Mouse (Mus musculus) kidney, embryonic 14.5 days (tissue): ENCODE measurements around the gene Babam2. TPM values are rescaled to one million over a fixed set of nuclear protein-coding genes. Genes with fewer than 3 reads are reported as not detected.

Source experiments
- ATAC-seq: fragments of 200-750 bp; cut with Nextera tagmentation; 2 replicates; pipeline ENCODE4 v1.8.0; 2017; ENCODE audit warnings: moderate number of reproducible peaks, mild to moderate bottlenecking, moderate TSS enrichment, moderate library complexity; ENCODE audit not compliant: low FRiP score, low TSS enrichment
- H3K27ac ChIP-seq: fragments of 300-500 bp; sonication (generic); 2 replicates; pipeline ENCODE4 v1.5.1; 2014; ENCODE audit warnings: low read depth, mild to moderate bottlenecking, low read length, moderate library complexity, mixed read lengths
- H3K27me3 ChIP-seq: fragments of 300-500 bp; sonication (generic); 2 replicates; pipeline ENCODE4 v1.6.1; 2014; ENCODE audit warnings: mild to moderate bottlenecking, low read length; ENCODE audit not compliant: control insufficient read depth, insufficient read depth
- H3K36me3 ChIP-seq: fragments of 300-500 bp; sonication (generic); 2 replicates; pipeline ENCODE4 v1.6.1; 2014; ENCODE audit warnings: low read length, mixed read lengths; ENCODE audit not compliant: control insufficient read depth, insufficient read depth
- H3K4me1 ChIP-seq: fragments of 300-500 bp; sonication (generic); 2 replicates; pipeline ENCODE4 v1.6.1; 2014; ENCODE audit warnings: low read length, mixed read lengths; ENCODE audit not compliant: control insufficient read depth, insufficient read depth
- H3K4me2 ChIP-seq: fragments of 300-500 bp; sonication (generic); replicated peaks from 2 replicates; pipeline ENCODE4 v1.6.1; 2014; ENCODE audit warnings: low read depth, mild to moderate bottlenecking, low read length
- H3K4me3 ChIP-seq: fragments of 300-500 bp; sonication (generic); 2 replicates; pipeline ENCODE4 v1.5.1; 2014; ENCODE audit warnings: mild to moderate bottlenecking, low read length
- H3K9ac ChIP-seq: fragments of 300-500 bp; sonication (generic); 2 replicates; pipeline ENCODE4 v1.6.1; 2014; ENCODE audit warnings: low read depth, mild to moderate bottlenecking, low read length, moderate library complexity
- H3K9me3 ChIP-seq: fragments of 300-500 bp; sonication (generic); 2 replicates; pipeline ENCODE4 v1.6.1; 2016; ENCODE audit warnings: low read length; ENCODE audit not compliant: control insufficient read depth
- WGBS: fragments of 180-500 bp; shearing (Covaris S2); extraction: QIAGEN DNeasy Blood & Tissue Kit; methylation state at CpG from one replicate; pipeline ENCODE4 v1.1.7; 2014; 5-methylcytosine and 5-hydroxymethylcytosine counted together
- polyA plus RNA-seq: library from polyadenylated mRNA; unstranded; fragments of >200 nt; fragmentation: Nextera tagmentation; extraction: Ambion mirVana; gene quantifications from 2 replicates; pipeline ENCODE4 v1.2.1, GENCODE M21; 2014

Babam2 gene
- polyA plus RNA-seq, 1 experiment from 2014 or later: 60.6 TPM

DNA sequence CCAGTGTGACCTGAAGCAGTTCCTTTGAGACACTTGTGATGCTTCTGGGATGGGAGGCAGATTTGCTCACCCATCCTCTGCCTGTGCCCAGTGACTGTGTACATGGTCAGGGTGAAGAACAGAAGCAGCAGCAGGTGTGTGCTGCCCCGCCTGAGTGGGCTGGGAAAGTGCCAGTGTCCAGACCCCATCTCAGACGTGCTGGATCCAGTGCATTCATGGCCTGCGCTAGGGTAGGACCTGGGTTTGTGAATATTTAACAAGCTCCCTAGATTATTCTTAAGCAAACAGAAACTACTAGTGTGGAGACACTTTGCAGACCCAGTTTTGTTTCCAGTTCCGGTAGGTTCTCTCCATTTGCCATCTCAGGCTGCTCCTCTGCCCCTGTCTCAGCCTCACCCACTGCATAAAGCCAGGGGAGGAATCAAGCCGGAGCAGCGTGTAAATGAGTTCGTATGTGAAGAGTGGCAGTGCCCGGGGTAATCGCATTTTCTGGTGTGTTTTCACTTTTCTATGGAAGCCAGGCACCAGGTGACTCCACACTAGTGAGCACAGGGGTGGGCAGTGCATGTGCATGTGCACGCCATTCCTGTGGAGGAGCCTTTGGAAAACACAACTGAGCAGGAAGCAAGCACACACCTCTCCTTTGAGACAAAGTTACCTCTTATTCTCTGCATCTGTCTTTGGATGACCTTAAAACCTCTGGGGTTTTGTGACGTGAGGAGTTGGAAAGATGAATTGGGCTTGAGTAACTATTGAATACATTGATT is 290.2 kb downstream of the Babam2 start:
- H3K4me1 ChIP-seq: no peaks in the 10 kb centered on the region
- H3K9ac ChIP-seq: no peak overlapping the region
- H3K4me3 ChIP-seq: no peak overlapping the region
- no peaks in the 10 kb centered on the region for H3K27me3 ChIP-seq
- H3K9me3 ChIP-seq: no peaks in the 10 kb centered on the region
- WGBS: 86% methylated on average over 11 of the region's 11 CpGs
- no peaks in the 10 kb centered on the region for H3K36me3 ChIP-seq
- no peak for ATAC-seq
- no peak overlapping the region for H3K4me2 ChIP-seq
- no peak overlapping the region for H3K27ac ChIP-seq

GRCm38 (mm10) chr5:31997189-31997954 is 299.9 kb downstream of the Babam2 start:
- H3K9ac ChIP-seq: no peak overlapping the region
- no peaks in the 10 kb centered on the region for H3K27me3 ChIP-seq
- H3K36me3 ChIP-seq: no peaks in the 10 kb centered on the region
- no peaks in the 10 kb centered on the region for H3K9me3 ChIP-seq
- no peak for ATAC-seq
- 71% methylated on average over 4 of the region's 4 CpGs for WGBS
- H3K4me3 ChIP-seq: no peak overlapping the region
- no peak overlapping the region for H3K27ac ChIP-seq
- H3K4me1 ChIP-seq: no peaks in the 10 kb centered on the region
- no peak overlapping the region for H3K4me2 ChIP-seq

- no peak for ATAC-seq
- WGBS: 80% methylated on average over 2 of the region's 2 CpGs
Measured at GRCm38 (mm10) chr5:31998806-31999205, 301.3 kb downstream of the Babam2 start.

DNA sequence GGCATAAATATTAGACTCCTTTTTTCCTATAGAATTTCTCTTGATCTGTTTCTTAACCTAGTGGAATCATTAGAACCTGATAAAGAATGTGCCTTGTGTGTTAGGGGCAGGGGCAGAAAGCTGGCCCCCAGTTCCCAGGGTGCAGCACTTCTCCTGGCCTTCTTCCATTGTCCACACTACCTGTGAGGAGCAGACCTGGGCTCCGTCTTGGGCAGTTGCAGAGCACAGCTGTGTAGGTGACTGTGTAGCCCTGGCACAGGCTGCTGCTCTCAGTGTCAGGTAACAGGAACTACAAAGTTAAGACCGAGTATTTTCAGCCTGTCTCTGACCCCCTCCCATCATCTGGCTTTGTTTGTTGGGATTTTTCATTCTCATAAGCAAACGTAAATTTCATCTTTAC is 302.6 kb downstream of the Babam2 start:
- WGBS: 59% methylated on average over 3 of the region's 3 CpGs
- Histone ChIP-seq H3K4me3 (no peak overlapping the region), H3K4me1 (no peaks in the 10 kb centered on the region), H3K27me3 (no peaks in the 10 kb centered on the region), H3K36me3 (no peaks in the 10 kb centered on the region), H3K9me3 (no peaks in the 10 kb centered on the region), H3K9ac (no peak overlapping the region), H3K27ac (no peak overlapping the region), H3K4me2 (no peak overlapping the region)
- no peak for ATAC-seq

More at GRCm38 (mm10) chr5:31998806-31999205, 301.3 kb downstream of the Babam2 start:
- Histone ChIP-seq H3K4me3 (no peak overlapping the region), H3K4me1 (no peaks in the 10 kb centered on the region), H3K27me3 (no peaks in the 10 kb centered on the region), H3K4me2 (no peak overlapping the region), H3K27ac (no peak overlapping the region), H3K9ac (no peak overlapping the region), H3K36me3 (no peaks in the 10 kb centered on the region), H3K9me3 (no peaks in the 10 kb centered on the region)

DNA sequence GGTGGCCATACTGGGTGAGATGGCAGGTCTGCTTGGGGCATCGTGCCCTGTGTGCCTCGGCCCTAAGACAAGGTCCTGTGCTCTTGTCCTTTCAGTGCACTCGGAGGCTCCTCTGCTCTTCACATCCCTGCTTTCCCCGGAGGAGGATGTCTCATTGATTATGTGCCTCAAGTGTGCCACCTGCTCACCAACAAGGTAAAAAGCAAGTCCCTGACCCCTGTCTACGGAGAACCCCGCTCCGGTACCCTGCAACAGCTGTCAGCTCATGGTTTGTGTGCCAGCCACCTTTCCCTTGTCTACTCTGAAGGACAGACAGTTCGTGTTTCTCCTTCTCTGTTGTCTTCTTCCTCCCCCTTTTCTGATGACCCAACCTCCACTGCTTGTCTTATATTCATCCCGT is 303.8 kb downstream of the Babam2 start:
- Histone ChIP-seq H3K4me2 (no peak overlapping the region), H3K27ac (no peak overlapping the region), H3K9me3 (no peaks in the 10 kb centered on the region), H3K36me3 (no peaks in the 10 kb centered on the region), H3K4me3 (no peak overlapping the region), H3K4me1 (no peaks in the 10 kb centered on the region), H3K27me3 (no peaks in the 10 kb centered on the region), H3K9ac (no peak overlapping the region)
- 80% methylated on average over 9 of the region's 9 CpGs for WGBS
- no peak for ATAC-seq

DNA sequence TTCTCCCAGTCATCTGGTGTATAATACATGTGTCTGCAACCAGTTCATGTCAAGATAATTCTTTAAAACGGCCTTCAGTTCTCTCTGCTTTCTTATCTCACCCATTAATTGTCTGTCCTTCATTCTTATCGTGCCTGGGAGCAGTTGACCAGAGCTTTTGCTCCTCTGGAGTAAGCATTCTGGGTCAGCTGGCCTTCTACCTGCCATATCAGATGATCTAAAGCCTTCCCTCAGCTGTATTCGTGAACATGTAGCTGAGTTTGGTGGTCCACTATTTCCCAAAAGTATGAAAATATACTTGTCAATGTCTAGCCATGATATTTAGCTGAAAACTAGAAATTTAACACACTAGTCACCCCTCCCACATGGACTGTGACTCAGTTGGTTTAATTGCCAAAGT is 304.3 kb downstream of the Babam2 start:
- Histone ChIP-seq H3K4me3 (no peak overlapping the region), H3K27me3 (no peaks in the 10 kb centered on the region), H3K9ac (no peak overlapping the region), H3K4me1 (no peaks in the 10 kb centered on the region), H3K36me3 (no peaks in the 10 kb centered on the region), H3K4me2 (no peak overlapping the region), H3K9me3 (no peaks in the 10 kb centered on the region), H3K27ac (no peak overlapping the region)
- 51% methylated on average over 3 of the region's 3 CpGs for WGBS
- no peak for ATAC-seq

GRCm38 (mm10) chr5:32008401-32008800 is 310.9 kb downstream of the Babam2 start:
- Histone ChIP-seq H3K4me3 (no peak overlapping the region), H3K4me2 (no peak overlapping the region), H3K27ac (no peak overlapping the region), H3K27me3 (no peaks in the 10 kb centered on the region), H3K9me3 (no peaks in the 10 kb centered on the region), H3K4me1 (no peaks in the 10 kb centered on the region), H3K9ac (no peak overlapping the region), H3K36me3 (no peaks in the 10 kb centered on the region; the same call in 1 of the 2 replicates)
- WGBS: 72% methylated on average over 3 of the region's 3 CpGs
- no peak for ATAC-seq

DNA sequence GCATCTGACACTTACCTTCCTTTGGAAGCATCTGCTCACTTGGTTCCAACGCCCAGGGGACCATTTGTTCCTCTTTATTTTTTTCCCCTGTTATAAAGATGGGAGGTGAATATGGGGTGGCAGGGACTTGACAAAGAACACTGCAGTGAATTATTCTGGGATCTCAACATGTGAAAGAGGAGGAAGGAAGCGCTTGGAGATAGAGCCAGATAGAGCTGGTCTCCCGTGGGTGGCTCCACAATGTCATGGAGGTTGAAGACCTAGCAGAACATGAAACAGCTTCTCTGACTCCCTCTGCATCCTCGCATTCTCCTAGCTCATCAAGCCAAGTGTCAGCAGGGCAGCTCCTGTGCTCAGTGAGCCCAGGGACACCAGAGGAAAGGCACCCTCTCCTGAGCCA is 312.6 kb downstream of the Babam2 start:
- Histone ChIP-seq H3K9me3 (no peaks in the 10 kb centered on the region), H3K4me3 (no peak overlapping the region), H3K4me1 (no peaks in the 10 kb centered on the region), H3K36me3 (no peaks in the 10 kb centered on the region; the same call in 1 of the 2 replicates), H3K27ac (no peak overlapping the region), H3K4me2 (no peak overlapping the region), H3K9ac (no peak overlapping the region), H3K27me3 (no peaks in the 10 kb centered on the region)
- WGBS: 80% methylated on average over 4 of the region's 4 CpGs
- no peak for ATAC-seq

DNA sequence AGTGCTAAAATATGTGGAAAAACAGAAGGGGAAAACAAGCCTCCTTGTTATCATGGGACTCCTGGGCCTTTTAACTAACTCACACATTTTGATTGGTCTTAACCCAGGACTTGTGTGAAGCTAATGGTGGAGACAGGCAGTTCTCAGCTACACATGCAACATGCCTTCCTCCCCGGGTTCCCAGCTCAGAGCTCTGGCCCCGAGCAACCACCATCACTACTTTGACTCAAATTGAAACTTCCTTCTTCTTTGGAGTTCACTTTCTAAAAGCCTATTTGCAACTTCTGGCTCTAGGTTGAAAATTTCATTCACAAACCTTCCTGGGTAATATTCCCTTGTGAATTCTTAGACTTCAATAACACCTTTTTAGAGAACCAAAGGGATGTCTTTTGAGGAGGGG is 315.6 kb downstream of the Babam2 start:
- H3K36me3 ChIP-seq: no peaks in the 10 kb centered on the region; the same call in 1 of the 2 replicates
- no peak overlapping the region for H3K4me2 ChIP-seq
- no peaks in the 10 kb centered on the region for H3K27me3 ChIP-seq
- no peaks in the 10 kb centered on the region for H3K4me1 ChIP-seq
- no peak overlapping the region for H3K4me3 ChIP-seq
- 76% methylated on average over 2 of the region's 2 CpGs for WGBS
- H3K27ac ChIP-seq: no peak overlapping the region
- no peak overlapping the region for H3K9ac ChIP-seq
- ATAC-seq: no peak
- H3K9me3 ChIP-seq: no peaks in the 10 kb centered on the region
